Mouse (Mus musculus) gastrocnemius, postnatal 14 days (tissue): Measurements from ENCODE around the gene Dynlt1c. TPM values are rescaled to one million over a fixed set of nuclear protein-coding genes. Genes with fewer than 3 reads are reported as not detected.
"Not testable (repeated sequence)": the region's sequence is repeated elsewhere in the genome, so short reads cannot be mapped to it uniquely, and the experiment has no call there.

Source experiments
- DNase-seq: peaks from one replicate; pipeline ENCODE4 v3.0.0; 2021; ENCODE audit warnings: mixed read lengths
- intact Hi-C: fragments of 180-260 bp; cut with DNase I; formaldehyde crosslinking; loops from one replicate; pipeline ENCODE4 v1.15.1; 2025; ENCODE audit warnings: low total_unique reads
- total RNA-seq, 2 experiments: library from RNA; stranded (reverse); gene quantifications; 2 replicates each; pipeline ENCODE4 v1.2.3; 2021

The Dynlt1c gene
- total RNA-seq, 2 experiments from 2014 or later, result 1.9 to 3.1 TPM

- intact Hi-C loops, DNase-seq: not testable (repeated sequence)
Observed at GRCm38 (mm10) chr17:6646841-6647240, 45.4 kb downstream of the Dynlt1c start.

GRCm38 (mm10) chr17:6647452-6647851 is 46.0 kb downstream of the Dynlt1c start:
- DNase-seq, intact Hi-C loops: not testable (repeated sequence)

GRCm38 (mm10) chr17:6650904-6651565 is 49.6 kb downstream of the Dynlt1c start:
- not testable (repeated sequence) for DNase-seq

GRCm38 (mm10) chr17:6653341-6653946 is 52.0 kb downstream of the Dynlt1c start:
- intact Hi-C loops, DNase-seq: not testable (repeated sequence)

More at GRCm38 (mm10) chr17:6650904-6651565, 49.6 kb downstream of the Dynlt1c start:
- intact Hi-C loops, result not testable (repeated sequence)

DNA sequence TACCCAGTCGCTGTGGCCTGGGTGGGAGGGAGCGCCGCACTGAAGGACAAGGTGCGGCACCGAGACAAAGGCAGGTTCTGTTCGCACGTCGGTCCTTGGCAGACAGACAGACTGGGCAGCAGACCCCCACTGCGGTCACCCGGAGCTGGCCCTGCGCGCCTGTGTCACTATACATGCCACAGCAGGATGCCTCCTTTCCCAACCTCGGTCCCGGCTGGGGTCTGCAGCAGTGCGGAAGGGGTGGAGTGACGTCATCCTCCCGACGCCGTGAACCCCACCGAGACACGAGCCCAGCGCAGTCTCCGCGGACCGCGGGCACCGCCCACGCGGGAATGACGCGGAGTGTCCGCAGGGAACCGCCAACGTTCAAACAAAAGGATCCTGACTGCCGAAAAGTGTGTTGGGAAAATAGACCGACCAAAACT is 53.6 kb downstream of the Dynlt1c start:
- intact Hi-C loops, result not testable (repeated sequence)

GRCm38 (mm10) chr17:6655567-6656281 is 54.3 kb downstream of the Dynlt1c start, which contains the start of gene Dynlt1f:
TSS of gene Dynlt1f (minus strand) at chr17:6655900.
- DNase-seq, result peak; percentile 53
- intact Hi-C loops, result not testable (repeated sequence)

More for the DNA sequence above, 53.6 kb downstream of the Dynlt1c start:
- peak; percentile 63 for DNase-seq

GRCm38 (mm10) chr17:6656471-6656870 is 55.0 kb downstream of the Dynlt1c start:
- intact Hi-C loops, DNase-seq: not testable (repeated sequence)

DNA sequence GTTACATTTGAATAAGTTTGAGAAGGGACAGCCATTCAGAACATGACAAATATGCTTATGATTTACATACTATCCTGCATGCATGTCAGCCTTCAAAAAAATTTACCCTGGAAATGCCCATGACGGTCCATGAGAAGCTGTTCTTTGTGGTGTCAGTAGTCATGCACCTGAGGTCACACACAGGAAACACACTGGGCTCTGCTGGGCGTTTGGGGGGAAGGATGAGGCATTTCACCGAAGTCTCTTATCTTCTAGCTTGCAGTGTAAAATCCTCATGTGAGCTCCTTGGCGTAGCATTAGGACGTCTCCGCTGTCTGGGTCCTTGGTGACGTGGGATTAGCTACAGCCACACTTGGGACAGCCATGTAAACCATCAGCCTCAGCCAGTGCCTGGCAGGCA is 57.3 kb downstream of the Dynlt1c start, which contains the start of gene Sytl3:
Gene Sytl3, plus strand, starts transcription at position 293 of the 400 bp plus-strand sequence.
- DNase-seq, result not testable (repeated sequence)

More for the DNA sequence above, 57.3 kb downstream of the Dynlt1c start, which contains the start of gene Sytl3:
- intact Hi-C loops, result not testable (repeated sequence)

Other genes starting within 250 kb of the Dynlt1c start
- gene Dynlt1b, start 171.6 kb upstream of the Dynlt1c start, total RNA-seq, result 10 to 100 TPM; 81.4 to 83.4 TPM
- 10 to 100 TPM; 56.5 to 62.7 TPM for gene Dynlt1f, start 54.2 kb downstream of the Dynlt1c start, total RNA-seq
- gene Sytl3, start 57.4 kb downstream of the Dynlt1c start, total RNA-seq, result under 1 TPM; 0.33 to 0.39 TPM
- gene Ezr, start 181.1 kb downstream of the Dynlt1c start, total RNA-seq, result 10 to 100 TPM; 10.3 to 16.5 TPM